Mouse (Mus musculus) spleen, adult 2 months (tissue): ENCODE data around the gene Kiss1. TPM values are rescaled to one million over a fixed set of nuclear protein-coding genes. Genes with fewer than 3 reads are reported as not detected.
A peak's percentile ranks its signal among the peaks of the same experiment; 100 is the strongest.

ENCODE experiments used
- DNase-seq, 2 experiments: peaks; one replicate each; pipeline versions ENCODE4 v3.0.0 to v3.0.0-alpha.2; 2012 to 2021; ENCODE audit warnings: low spot score in 2 of 2, low read depth in 1 of 2
- H3K27ac ChIP-seq: fragments of 200-500 bp; 2 replicates; pipeline ENCODE4 v1.5.1; 2012; ENCODE audit warnings: low read length, inconsistent platforms; ENCODE audit not compliant: insufficient read depth
- H3K27me3 ChIP-seq: fragments of 200-500 bp; 2 replicates; pipeline ENCODE4 v1.6.1; 2012; ENCODE audit warnings: mild to moderate bottlenecking, moderate library complexity, low read length, inconsistent platforms; ENCODE audit not compliant: control insufficient read depth, insufficient read depth
- H3K36me3 ChIP-seq: fragments of 200-500 bp; 2 replicates; pipeline ENCODE4 v1.6.1; 2012; ENCODE audit warnings: mild to moderate bottlenecking, low read length, inconsistent platforms; ENCODE audit not compliant: control insufficient read depth, insufficient read depth
- H3K4me1 ChIP-seq: fragments of 200-500 bp; 2 replicates; pipeline ENCODE4 v1.6.1; 2011; ENCODE audit warnings: inconsistent platforms; ENCODE audit not compliant: control insufficient read depth, insufficient read depth, insufficient read length
- H3K4me3 ChIP-seq: fragments of 200-500 bp; 2 replicates; pipeline ENCODE4 v1.5.1; 2011; ENCODE audit warnings: mild to moderate bottlenecking, inconsistent platforms; ENCODE audit not compliant: insufficient read depth, insufficient read length; ENCODE audit errors: extremely low read depth
- CTCF ChIP-seq: fragments of 200-500 bp; IDR thresholded peaks from 2 replicates; pipeline ENCODE4 v1.5.1; 2011; ENCODE audit warnings: mild to moderate bottlenecking, inconsistent platforms; ENCODE audit not compliant: insufficient read depth, insufficient read length, insufficient replicate concordance; ENCODE audit errors: extremely low read depth
- POLR2A ChIP-seq: fragments of 200-500 bp; IDR thresholded peaks from 2 replicates; pipeline ENCODE4 v1.6.1; 2011; ENCODE audit warnings: low read depth, low read length, inconsistent platforms
- WGBS: fragments of 180-500 bp; shearing (Covaris S2); methylation state at CpG from one replicate; pipeline ENCODE4 v1.1.7; 2018; 5-methylcytosine and 5-hydroxymethylcytosine counted together
- polyA plus RNA-seq: library from polyadenylated mRNA; depleted of rRNA; stranded (reverse); fragments of >200 nt; gene quantifications from 2 replicates; pipeline ENCODE4 v1.2.3, GENCODE M21; 2012

The Kiss1 gene
- polyA plus RNA-seq, 1 experiment, result not detected

DNA sequence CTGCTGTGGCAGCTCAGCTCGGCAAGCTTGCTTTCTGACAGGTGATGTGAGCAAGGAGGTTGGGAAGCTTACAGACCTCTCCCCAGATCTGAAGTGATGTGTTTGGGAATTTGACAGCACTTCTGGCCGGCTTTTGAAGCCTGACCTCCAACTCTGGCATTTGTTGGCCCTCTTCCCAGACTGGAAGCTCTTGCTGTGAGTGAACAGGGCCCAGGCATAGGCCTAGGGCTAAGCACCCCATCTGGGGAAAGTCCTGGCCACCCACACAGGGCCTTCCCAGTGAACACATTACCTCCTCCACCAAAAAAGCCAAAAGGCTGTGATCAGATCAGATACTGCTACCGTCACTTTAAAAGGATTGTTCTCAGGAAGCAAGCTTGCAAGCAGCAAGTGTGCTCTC lies 19.1 kb upstream of the Kiss1 start:
- 77% methylated on average over 3 of the region's 3 CpGs for WGBS
- no peak for DNase-seq

DNA sequence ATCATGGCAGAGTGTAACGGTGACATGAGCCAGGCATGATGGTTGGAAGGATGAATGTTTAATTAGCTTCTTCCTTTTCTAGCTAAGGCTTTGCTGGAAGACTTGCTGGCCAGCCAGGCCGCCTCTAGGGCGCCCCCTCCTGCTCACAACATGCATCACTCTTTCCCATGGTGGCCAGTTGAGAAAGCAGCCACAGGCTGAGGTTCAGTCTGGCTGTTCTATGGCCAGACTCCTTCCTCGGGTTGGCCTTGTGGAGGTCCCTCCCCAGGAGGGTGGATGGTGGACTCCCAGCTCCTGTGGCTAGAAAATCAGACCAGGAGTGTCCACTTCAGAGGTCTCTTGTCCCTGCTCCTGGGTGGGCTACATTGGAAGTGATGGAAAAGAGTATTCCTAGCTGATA lies 14.8 kb upstream of the Kiss1 start:
- Histone ChIP-seq H3K27ac (no peak overlapping the region), H3K27me3 (no peaks in the 10 kb centered on the region), H3K4me3 (no peak overlapping the region), H3K4me1 (no peaks in the 10 kb centered on the region), H3K36me3 (no peaks in the 10 kb centered on the region)
- DNase-seq, result peak; percentile 7 to 61
- TF ChIP-seq POLR2A (no peak), CTCF (peak; percentile 67; the same call in 1 of the 2 replicates)
- WGBS, result 9% methylated on average over 4 of the region's 4 CpGs

More for the DNA sequence above, 19.1 kb upstream of the Kiss1 start:
- Histone ChIP-seq H3K4me3 (no peak overlapping the region), H3K4me1 (no peaks in the 10 kb centered on the region), H3K27me3 (no peaks in the 10 kb centered on the region), H3K27ac (no peak overlapping the region), H3K36me3 (no peaks in the 10 kb centered on the region)
- TF ChIP-seq CTCF (no peak), POLR2A (no peak)

DNA sequence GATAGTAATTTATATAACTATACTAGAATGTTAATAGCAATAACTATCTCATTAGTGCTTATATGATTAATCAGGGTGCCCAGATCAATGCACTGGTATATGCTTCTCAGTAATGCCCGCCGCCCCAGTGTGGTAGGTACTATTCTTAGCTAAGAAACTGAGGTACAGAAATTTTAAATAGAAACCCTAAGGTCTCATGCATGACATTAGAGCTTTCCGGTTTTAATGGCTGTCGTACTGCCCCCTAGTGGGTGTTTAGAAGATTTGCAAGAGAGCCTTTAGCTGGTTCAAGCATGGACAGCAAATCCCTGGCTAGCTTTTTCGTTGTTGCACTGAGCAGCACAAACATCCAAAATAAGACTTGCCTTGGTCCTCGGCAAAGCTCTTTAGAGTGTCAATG lies 14.4 kb upstream of the Kiss1 start:
- TF ChIP-seq POLR2A, result no peak
- no peak for TF ChIP-seq CTCF
- Histone ChIP-seq H3K36me3 (no peaks in the 10 kb centered on the region), H3K27ac (no peak overlapping the region), H3K4me3 (no peak overlapping the region), H3K27me3 (no peaks in the 10 kb centered on the region), H3K4me1 (no peaks in the 10 kb centered on the region)
- WGBS, result 10% methylated on average over 6 of the region's 6 CpGs
- DNase-seq, result peak in 1 of 2 experiments; percentile 8

DNA sequence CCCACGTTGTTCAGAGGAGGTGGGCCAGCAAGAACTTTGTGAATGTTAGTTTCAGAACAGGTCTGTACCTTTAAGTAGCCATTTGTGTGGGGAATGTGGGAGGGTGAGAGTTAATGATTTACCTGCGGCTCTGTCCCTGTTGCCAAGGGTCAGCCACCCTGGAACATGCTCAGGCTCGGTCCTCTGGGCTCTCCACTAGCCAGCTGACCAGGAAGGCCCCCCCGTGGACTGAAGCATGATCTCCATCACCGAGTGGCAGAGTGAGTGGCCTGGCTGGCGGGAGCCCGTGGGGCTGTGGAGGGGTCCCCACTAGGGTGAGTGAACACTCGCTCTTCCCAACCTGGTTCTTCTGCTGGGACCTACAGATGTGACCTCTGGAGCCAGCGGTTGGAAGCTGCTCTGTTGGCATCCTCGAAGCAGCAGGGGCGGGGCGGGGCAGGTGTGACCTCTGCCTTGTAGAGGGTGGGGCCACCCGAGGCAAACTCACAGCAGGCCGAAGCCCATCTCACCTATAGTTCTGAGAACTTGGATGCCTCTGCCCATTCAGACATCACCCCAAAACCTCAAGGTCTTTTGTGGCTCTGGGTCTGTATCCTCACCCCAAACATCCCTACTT lies 11.9 kb upstream of the Kiss1 start, which contains the start of gene Golt1a:
Gene Golt1a (plus strand): TSS at position 149 of the 616 bp plus-strand sequence.
- H3K4me3 ChIP-seq, result no peak within 1 kb of the TSS
- no peak for TF ChIP-seq CTCF
- no peak for TF ChIP-seq POLR2A
- H3K36me3 ChIP-seq, result no peaks in the 10 kb centered on the region
- no peak within 1 kb of the TSS for H3K27ac ChIP-seq
- WGBS, result 80% methylated on average over 14 of the region's 14 CpGs
- DNase-seq, result no peak
- no peaks in the 10 kb centered on the region for H3K27me3 ChIP-seq
- no peaks in the 10 kb centered on the region for H3K4me1 ChIP-seq

DNA sequence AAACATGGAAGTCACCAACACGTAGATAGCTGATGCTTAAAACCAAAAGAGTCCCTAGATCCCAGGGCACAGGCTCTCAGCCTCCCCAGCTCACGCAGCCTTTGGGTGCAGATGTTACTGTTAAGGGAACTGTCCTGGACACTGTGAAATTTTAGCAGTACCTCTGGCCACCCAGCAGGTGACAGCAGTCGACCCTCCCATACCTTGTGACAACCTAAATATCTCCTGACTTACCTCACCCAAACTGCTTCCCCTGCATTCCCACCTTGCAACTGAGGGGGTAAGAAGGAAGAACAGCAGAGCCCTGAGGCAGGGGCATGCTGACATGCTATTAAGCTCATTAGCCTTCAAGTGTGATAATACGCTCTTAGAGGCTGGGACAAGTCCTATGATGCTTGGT lies 10.4 kb upstream of the Kiss1 start:
- H3K4me3 ChIP-seq, result no peak overlapping the region
- H3K27ac ChIP-seq, result no peak overlapping the region

DNA sequence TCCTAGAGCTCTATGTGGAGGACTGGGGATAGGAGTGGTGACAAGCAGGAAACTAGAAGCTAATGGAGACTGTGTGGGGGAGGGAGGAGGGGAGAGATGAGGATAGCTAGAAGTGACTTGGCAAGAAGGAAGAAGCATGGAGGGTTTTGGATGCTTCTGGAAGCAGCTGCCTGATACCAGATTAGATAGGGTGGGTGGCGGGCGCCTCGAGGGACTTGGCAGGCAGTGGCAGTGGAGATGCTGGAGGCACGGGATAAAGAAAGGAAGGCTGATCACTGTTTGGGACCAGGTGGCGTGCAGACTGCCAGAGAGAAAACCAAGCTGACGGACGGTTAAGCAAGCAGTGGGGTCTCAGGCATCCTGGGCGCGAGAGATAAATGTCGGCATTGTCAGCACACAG lies 9.7 kb upstream of the Kiss1 start:
- no peaks in the 10 kb centered on the region for H3K27me3 ChIP-seq
- DNase-seq, result no peak

More for the DNA sequence above, 10.4 kb upstream of the Kiss1 start:
- WGBS, result 69% methylated on average over 4 of the region's 4 CpGs
- TF ChIP-seq CTCF (no peak), POLR2A (no peak)
- Histone ChIP-seq H3K27me3 (no peaks in the 10 kb centered on the region), H3K4me1 (no peaks in the 10 kb centered on the region), H3K36me3 (no peaks in the 10 kb centered on the region)
- no peak for DNase-seq

DNA sequence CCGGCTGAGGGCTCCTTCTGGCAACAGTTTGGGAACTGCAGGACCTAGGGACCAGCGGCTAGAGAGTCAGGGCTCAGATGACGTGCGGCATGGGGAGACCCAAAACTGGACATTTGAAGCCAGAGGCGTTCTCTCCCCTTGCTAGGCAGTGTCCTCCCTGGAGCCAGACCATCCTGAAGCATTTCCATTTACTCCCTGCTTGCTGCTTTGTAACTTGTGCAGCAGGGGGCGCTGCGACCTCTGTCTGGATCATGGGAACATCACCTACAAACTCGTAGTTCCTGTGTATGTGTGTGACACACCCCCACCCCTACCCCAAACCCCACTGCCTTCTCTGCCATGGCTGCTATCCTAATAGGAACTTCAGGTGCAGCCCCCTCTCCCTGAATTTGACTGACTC lies 7.3 kb upstream of the Kiss1 start:
- peak; percentile 12 to 40 for DNase-seq
- Histone ChIP-seq H3K27me3 (no peaks in the 10 kb centered on the region), H3K27ac (no peak overlapping the region), H3K4me1 (no peaks in the 10 kb centered on the region), H3K36me3 (no peaks in the 10 kb centered on the region), H3K4me3 (no peak overlapping the region)
- WGBS, result 31% methylated on average over 8 of the region's 8 CpGs
- no peak for TF ChIP-seq POLR2A
- peak; percentile 54; the same call in 1 of the 2 replicates for TF ChIP-seq CTCF

More for the DNA sequence above, 9.7 kb upstream of the Kiss1 start:
- TF ChIP-seq CTCF, result no peak
- TF ChIP-seq POLR2A, result no peak
- Histone ChIP-seq H3K4me1 (no peaks in the 10 kb centered on the region), H3K4me3 (no peak overlapping the region), H3K27ac (no peak overlapping the region), H3K36me3 (no peaks in the 10 kb centered on the region)
- WGBS, result 58% methylated on average over 10 of the region's 10 CpGs
